ENCODE assay signal across 8 mouse cellular contexts in the genomic region with DNA sequence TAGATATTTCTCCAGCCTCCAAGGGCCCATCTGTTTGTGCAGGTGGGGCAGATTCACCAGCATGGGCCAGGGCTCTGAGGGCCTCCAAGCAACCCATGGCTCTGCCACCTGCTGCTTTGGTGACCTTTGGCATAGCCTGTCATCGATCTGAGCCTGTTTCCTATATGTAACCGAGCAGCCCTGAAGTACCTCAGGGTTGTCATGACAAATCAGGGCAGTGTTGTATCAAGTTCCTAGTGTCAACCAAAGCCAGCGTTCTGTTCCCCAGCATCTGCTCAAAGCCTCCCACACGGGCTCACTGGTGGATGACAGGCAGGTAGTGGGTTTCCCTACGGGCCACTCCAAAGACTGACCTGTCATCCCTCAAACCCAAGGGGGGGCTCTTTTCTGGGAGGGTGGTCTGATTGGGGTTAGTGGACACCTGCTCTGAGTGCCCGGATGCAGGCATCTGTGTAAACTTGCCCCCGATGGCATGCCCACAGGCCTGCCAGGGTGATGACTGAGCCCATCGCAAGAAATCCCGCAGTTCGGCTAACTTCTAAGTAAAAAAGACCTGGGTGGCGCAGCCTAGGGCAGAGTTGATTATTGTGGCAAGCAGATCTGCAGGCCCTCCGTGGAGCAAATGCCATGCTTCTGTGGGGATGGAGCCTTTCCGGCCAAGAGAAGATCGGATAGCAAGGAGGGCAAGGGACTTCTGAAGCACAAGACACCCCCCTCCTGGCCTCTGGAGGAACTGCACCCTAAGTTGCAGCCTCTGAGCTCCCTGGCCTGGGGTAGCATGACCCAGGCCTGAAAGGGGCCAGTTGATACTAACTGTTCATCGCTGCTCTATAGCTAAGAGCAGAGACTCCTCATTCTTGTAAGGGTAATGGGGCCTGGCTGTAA. TPM values are rescaled to one million over a fixed set of nuclear protein-coding genes. Genes with fewer than 3 reads are reported as not detected.
DNase-seq lines count a peak whose midpoint lies in the region; ATAC-seq and TF ChIP-seq lines count a peak whose summit lies in the region.

No protein-coding gene starts in this region.

- peak; percentile 91 for ATAC-seq in megakaryocyte-erythroid progenitor cell, adult 5-6 weeks (replicated peaks; ENCODE audit: low FRiP score, low TSS enrichment, poor library complexity, severe bottlenecking)
- ATAC-seq in inflammation-experienced regulatory T-cells, adult 6 months, result no peak

- no peak overlapping the region for H3K4me3 ChIP-seq in left cerebral cortex, adult 2 months

- intact Hi-C loops in left cerebral cortex, adult 2 months (cut with DNase I), result loop anchor here (1.0 kb wide), 2 partner anchors 268 to 743 kb away; no protein-coding TSS in a partner anchor

- peak; percentile 88 for TF ChIP-seq CTCF in left cerebral cortex, adult 2 months (IDR thresholded peaks at IDR 0.05)

- no peak overlapping the region for H3K27ac ChIP-seq in left cerebral cortex, adult 2 months

- peak; percentile 84 for DNase-seq in ZHBTc4 (ENCODE audit: low read depth, low spot score)
- DNase-seq in cerebellum, postnatal 10 days, result peak; percentile 93 to 94
- peak; percentile 34 to 85 for DNase-seq in frontal cortex, adult 2 months (ENCODE audit: extremely low spot score in 1 of 2, low spot score in 1 of 2)
- peak; percentile 62 for DNase-seq in hindlimb bud, embryonic 11.5 days (ENCODE audit: extremely low spot score, low read depth, low spot score)
- DNase-seq in left cerebral cortex, adult 2 months (ENCODE audit: extremely low spot score in 1 of 2, low spot score in 2 of 2), result peak; percentile 59 to 74
- DNase-seq in skeletal muscle tissue, adult 2 months (ENCODE audit: low read depth, low spot score), result peak; percentile 60

RNA-seq across cellular contexts. Expression of gene E030025P04Rik, which starts 48.7 kb away (rescaled TPM):
- not detected in 2 replicates for polyA plus RNA-seq in frontal cortex, adult 2 months (2012; rRNA removed)
- not detected for total RNA-seq in left cerebral cortex, adult 2 months (2021)
- not detected in 2 replicates for total RNA-seq in megakaryocyte-erythroid progenitor cell, adult 5-6 weeks (2014; fragmentation: Nextera tagmentation)
- total RNA-seq in megakaryocyte-erythroid progenitor cell, adult 5-6 weeks (2017), result not detected in 2 replicates
- polyA plus RNA-seq in inflammation-experienced regulatory T-cells, adult 6 months (2017; shearing (Covaris generic)), result not detected
